Mouse (Mus musculus): ENCODE data around the gene Lefty1.
A peak's percentile ranks its signal among the peaks of the same experiment; 100 is the strongest.

Lefty1 gene

DNA sequence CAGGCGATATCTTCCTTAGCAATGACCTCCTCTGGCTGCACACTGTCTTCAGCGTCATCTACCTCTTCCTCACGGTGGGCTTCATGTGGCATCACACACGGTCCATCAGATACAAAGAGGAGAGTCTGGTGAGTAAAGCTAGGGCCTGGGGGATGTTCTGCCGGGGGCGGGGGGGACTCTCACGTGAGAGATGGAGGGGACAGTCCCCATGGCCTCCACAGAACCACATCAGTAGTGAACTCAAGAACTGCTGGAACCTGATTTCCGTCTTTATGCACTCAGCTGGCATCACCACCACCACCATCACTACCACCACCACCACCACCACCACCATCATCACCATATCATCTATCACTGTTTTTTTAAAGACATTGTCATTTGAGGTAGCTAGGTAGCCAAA lies 21.6 kb downstream of the Lefty1 start:
- DNase-seq (ENCODE audit: low read depth, low spot score), result no peak

DNA sequence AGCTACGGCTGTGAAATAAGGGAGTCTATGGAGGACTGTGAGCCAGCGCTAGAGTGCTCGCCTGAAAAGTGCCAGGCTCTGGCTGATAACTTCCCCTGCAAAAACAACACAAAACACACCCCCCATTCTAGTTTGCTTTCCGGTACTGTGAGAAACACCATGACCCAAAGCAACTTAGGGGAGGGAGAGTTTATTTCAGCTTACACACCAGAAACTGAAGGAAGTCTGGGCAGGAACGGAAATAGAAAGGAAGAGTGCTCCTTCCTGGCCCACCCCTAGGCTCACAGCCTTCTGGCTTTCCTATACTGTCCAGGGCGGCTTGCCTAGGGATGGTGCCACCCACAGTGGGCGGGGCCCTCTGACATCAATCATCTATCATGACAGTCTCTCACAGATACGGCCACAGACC lies 22.2 kb downstream of the Lefty1 start:
- peak; percentile 31 for DNase-seq (ENCODE audit: low read depth, low spot score)

DNA sequence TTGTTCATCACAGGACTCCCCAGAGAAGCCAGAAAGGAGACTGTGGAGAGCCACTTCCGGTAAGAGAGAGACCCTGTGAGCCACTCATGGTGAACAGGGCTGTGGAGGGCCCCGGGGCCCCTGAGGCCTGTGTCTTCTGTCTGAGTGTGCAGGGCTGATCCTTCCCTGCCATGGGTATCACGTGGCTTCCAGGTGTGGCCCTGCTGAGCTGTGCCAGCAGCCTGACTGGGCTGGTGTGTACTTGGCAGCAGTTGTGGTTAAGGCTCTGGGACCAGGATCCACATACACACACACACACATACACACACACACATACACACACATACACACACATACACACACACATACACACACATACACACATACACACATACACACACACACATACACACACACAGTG lies 23.2 kb downstream of the Lefty1 start:
- DNase-seq (ENCODE audit: low read depth, low spot score), result no peak

DNA sequence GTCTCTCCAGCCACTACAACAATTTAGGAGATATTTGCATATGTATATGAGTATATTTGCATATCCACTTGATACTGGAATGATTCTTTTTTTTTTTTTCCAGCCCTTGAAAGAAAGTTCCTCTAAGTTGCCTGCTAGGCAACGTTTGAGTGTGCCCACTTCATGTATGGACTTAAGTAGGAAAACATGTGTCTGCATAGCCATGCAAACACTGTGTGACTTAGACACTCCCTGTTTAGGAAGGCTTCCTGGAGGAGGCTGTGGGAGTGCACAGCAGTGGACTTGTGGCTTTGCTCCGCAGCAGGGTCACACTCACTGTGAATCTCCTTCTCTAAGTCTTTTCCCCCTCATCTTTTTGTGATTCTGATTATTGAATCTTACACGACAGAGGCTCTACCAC lies 24.0 kb downstream of the Lefty1 start:
- DNase-seq (ENCODE audit: low read depth, low spot score), result no peak

DNA sequence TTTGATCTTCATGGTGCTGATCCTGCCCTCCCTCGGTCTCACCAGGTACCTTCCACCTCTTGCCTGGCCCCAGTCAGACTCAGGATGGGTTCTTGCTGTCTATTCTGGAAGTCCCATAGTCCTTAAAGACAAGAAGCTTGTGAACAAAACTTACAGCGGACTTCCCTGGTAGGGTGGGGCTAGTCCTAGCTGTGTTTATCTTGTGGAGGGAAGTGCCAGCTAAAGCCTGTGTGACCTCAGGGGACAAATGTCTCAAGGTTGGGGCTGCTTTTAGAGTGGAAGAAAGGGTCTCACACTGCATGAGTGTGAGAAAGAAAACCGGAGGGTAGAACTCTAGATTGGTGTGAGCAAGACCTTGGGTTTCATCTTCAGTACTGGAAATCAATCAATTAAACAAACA lies 31.0 kb downstream of the Lefty1 start:
- DNase-seq (ENCODE audit: low read depth, low spot score), result no peak

DNA sequence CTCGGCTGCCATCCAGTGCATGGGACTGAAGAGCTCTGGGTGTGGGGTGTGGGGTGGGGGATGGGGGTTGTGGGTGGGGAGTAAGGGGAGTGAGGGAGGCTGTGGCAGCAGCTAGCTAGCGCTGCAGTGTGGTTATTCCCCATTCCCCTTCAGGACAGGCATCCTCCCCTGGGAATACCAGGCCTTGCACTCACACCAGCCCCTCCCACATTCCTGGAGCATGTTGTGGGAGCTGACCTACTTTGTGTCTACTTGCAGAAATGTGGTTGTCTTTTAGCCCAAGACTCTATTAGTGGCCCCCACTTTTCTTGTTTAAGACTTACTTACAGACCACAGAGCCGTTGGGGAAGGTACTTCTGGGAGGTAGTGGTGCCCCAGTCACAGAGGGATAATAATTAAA lies 31.7 kb downstream of the Lefty1 start:
- DNase-seq (ENCODE audit: low read depth, low spot score), result peak; percentile 88

DNA sequence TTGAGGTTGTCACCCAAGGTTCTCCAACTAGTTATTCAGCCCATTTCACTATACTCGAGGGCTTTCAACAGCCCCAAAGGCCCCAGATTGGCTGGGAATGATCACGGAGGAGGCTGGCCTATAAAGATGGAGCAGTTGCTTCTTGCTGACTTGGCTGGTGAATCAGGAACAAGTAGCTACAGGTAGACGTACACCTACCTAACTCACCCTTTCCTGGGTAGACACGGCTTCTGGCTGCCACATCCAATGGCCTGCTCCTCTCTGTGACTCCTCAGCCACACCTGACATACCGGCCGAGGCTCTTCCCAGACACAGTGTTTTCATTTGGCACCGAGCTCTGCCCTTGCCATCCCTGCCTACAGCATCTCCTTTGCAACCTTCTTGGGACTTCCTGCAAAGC lies 32.4 kb downstream of the Lefty1 start:
- no peak for DNase-seq (ENCODE audit: low read depth, low spot score)

DNA sequence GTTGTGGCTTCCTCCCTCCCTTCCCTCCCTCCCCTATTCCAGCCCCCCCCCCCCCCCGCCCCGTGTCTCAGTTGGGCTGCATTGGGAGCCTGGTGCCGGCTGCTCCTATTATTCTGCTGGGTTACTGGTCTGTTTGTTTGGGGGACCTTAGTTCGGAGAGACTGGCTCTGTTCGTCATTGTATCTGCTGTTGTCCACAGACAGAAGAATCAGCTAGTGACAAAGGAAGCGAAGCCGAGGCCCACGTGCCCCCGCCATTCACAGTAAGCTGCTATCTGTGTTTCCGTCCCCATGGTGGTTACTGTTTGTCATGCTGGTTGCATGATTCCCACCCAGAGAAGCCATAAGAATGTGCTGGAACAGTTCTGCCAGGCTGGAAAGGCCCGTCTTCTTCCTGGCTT lies 38.1 kb downstream of the Lefty1 start:
- DNase-seq (ENCODE audit: low read depth, low spot score), result no peak

DNA sequence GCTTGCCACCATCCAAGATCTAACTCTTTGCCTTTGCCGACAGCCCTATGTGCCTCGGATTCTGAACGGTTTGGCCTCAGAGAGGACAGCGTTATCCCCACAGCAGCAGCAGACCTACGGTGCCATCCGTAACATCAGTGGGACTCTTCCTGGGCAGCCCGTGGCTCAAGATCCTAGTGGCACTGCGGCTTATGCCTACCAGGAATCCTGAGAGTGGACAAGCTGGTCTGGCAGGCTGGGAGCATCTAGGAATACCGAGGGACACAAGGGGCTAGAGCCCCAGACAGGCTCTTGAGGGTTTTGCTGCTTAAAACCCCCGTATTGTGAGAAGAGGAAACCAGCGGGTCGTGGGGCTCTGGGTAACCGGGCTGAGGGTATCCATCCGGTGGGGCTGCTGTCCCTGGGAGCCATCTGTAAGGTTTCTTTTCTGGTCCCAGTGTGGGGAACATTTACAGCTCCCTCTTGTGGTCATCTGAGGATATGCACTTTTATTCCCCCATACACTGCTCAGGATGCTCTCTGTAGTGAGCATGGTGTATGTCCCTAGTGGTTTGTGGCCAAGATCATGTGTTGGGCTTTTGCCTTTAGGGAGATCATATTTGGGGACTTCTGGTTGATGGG lies 39.4 kb downstream of the Lefty1 start:
- DNase-seq (ENCODE audit: low read depth, low spot score), result peak; percentile 85

DNA sequence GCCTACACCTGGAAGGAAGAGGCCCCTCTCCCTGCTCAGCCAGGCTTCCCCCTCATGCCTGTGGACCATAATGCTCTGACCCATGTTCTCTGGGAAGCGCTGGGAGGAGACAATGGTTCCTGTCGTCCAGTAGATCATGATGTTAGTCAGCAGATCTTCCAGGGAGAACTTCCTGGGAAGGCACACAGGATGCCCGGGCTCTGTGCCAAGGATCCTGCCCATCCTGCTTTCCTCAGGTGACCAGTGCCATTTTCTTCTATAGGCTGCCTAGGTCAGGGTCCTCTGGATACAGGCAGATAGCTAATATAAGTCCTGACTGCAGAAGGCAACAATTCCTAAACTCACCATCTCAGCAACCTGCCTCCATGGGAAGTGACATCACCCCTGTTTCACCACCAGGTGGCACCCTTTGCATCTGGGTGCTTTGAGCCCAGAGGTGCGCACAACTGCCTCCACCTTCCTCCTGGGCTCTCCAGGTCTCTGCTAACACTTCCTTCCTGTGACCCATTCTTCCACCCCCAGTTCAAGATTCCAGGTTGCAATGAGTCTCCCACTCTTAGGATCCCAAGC lies 41.4 kb downstream of the Lefty1 start:
- peak; percentile 71 for DNase-seq (ENCODE audit: low read depth, low spot score)

DNA sequence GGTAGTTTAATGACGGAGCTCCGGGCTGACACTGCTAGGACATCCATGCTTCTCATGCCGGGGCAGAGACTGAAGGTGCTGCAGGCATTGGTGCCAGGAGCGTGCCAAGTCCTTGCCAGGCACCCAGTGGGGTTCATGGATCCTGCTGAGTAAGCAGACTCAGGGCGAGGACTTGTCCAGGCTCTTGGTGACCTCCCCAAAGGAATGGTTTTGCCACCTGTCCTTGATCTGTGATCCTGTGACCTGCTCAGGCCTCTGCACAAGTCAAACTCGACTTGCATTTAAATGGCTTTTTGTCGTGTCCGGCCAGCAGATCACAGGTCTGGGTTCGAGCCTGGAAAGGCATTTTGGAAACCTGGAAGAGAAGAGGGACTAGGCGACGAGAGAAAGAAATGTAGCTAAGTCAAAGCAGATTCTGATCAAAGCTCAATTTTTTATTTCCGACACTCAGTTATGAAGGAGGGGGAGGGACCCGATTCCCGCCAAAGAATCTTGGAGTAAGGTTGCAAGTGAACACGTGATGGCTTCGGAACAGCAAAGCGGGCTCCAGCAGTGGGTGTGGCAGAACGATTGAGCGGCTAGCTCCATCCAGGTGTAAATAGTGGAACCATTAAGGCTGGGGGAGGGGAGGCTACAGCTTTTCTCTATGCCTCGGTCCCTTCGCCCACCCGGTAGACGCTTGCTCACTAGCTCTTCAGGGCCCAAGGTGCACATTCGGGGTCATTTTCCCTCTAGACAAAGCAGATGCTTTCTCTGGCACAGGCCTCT lies 44.8 kb downstream of the Lefty1 start:
- DNase-seq (ENCODE audit: low read depth, low spot score), result no peak

DNA sequence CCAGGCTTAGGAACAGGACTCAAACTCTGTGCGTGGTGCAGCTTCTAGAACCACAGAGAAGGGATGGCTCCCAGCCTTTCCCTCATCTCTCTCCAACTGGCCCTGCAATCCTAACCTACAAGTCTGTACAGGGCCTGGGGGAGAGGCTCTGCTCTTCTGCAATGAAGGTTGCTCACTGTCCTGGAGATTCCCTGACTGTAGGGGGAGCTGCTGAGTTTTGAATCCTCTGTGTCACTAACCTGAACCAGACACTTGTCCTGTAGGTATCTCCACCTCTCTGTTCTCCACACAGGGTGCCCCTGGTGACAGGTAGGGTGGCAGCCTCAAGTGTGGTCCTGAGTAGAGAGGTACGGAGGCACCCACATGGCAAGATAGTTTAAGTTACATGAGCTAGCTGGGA lies 45.6 kb downstream of the Lefty1 start:
- DNase-seq (ENCODE audit: low read depth, low spot score), result no peak

DNA sequence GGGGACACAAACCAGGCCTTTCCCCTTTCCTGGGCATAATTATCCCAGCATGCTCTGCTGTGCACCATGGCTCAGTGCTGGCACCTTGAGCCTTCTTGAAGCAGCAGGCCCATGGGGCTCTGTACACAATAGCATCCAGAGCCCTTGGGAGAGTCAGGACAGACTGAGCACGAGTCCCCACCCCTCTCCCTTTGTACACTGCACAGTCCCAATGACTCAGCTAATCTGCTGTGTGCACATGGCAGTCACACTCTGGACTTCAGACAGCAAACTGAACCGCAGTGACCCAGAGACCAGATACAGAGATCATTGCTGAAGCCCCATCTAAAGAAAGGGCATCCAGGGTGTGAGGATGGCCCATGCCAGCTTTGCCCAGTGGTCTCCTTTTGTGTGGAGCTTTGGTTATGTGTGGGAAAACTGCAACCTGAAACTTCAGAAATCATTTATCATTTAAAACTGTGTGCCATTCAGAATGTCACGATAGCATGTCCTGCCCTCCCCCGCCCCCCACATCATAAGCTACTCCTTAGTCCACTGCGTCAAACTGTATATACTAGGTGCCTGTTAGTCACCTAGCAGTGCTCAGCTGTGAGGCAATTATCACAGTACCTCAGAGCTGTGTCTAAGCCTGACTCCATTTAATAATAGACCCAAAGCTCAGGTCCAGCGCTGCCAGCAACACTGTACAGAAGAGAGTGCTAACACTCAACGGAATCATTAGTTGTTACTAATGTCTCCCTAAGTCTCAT lies 46.6 kb downstream of the Lefty1 start:
- DNase-seq (ENCODE audit: low read depth, low spot score), result peak; percentile 41

DNA sequence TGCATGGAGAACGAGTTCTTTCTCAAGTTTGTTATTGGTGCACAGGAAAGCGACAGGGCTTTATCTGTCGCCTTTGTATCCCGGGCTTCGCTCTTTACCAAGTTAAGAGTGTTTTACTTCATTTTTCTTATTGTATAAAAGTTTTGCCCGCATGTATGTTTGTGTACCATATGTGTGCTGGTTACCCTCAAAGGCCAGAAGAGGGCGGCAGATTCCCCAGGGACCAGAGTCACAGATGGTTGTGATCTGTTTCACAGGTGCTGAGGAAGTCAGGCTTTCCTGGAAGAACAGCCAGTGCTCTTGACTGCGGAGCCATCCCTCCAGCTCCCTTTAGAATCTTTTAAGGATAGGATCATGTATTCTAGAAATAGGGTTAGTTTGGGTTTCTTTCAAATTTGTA lies 51.9 kb downstream of the Lefty1 start:
- DNase-seq (ENCODE audit: low read depth, low spot score), result no peak

DNA sequence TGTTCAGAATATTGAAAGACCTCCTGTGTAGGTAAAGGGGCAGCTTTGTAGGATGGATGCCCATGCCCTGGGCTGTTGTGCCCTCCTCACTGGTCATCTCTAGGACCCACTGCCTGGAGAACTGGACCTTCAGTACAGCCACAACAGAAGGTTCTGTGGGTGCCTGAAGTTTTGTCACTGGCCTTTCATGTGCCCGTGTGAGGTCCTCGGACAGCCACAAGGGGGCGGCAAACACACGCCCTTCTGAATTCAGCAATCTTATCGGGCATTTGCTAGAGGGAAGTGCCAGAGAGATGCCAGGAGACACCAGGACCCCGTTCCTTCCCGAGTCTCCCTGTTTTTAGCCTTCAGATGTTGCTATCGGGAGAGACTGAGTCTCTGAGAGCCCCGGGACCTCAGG lies 52.9 kb downstream of the Lefty1 start:
- DNase-seq (ENCODE audit: low read depth, low spot score), result peak; percentile 86

Data from 3T3-L1 (cell line).